Mouse (Mus musculus) C2C12 (cell line): ENCODE data around the gene Rnf11.

Experiments
- CEBPB ChIP-seq: IDR thresholded peaks from one replicate; pipeline ENCODE4 v1.6.1; 2011; ENCODE audit warnings: low read depth, mild to moderate bottlenecking, control low read depth, moderate library complexity
- CTCF ChIP-seq: IDR thresholded peaks from one replicate; pipeline ENCODE4 v1.5.1; 2011; ENCODE audit not compliant: control insufficient read depth, insufficient read depth, insufficient read length
- MAX ChIP-seq: IDR thresholded peaks from one replicate; pipeline ENCODE4 v1.6.1; 2011; ENCODE audit warnings: mild to moderate bottlenecking, control low read depth

GRCm38 (mm10) chr4:109488812-109489211 is 4.3 kb upstream of the Rnf11 start:
- TF ChIP-seq CTCF (no peak), MAX (no peak), CEBPB (no peak)
